Mouse (Mus musculus): ENCODE results near the gene Slit3. TPM values are rescaled to one million over a fixed set of nuclear protein-coding genes. Genes with fewer than 3 reads are reported as not detected.
A peak's percentile ranks its signal among the peaks of the same experiment; 100 is the strongest.

Slit3 gene
- polyA plus RNA-seq, 1 experiment from 2014 or later, result 24.1 TPM

GRCm38 (mm10) chr11:35619421-35619820 lies 498.4 kb downstream of the Slit3 start:
- 81% methylated on average over 14 of the region's 14 CpGs for WGBS
- H3K27me3 ChIP-seq (replicated peaks; ENCODE audit: control insufficient read depth, insufficient read depth, low read length), result no peaks in the 10 kb centered on the region
- ATAC-seq (ENCODE audit: low read depth), result no peak
- no peaks in the 10 kb centered on the region for H3K9me3 ChIP-seq (ENCODE audit: control insufficient read depth, low read length)
- no peaks in the 10 kb centered on the region for H3K4me1 ChIP-seq (ENCODE audit: control insufficient read depth, insufficient read depth, low read length)
- H3K27ac ChIP-seq (replicated peaks; ENCODE audit: low read depth, low read length), result no peak overlapping the region
- no peak overlapping the region for H3K9ac ChIP-seq (ENCODE audit: low read depth, low read length)
- no peak for DNase-seq (ENCODE audit: low spot score)
- no peak overlapping the region for H3K4me3 ChIP-seq (ENCODE audit: low read depth, low read length)
- no peak overlapping the region for H3K4me2 ChIP-seq (ENCODE audit: low read depth, low read length)
- 0 out of 2 replicates have a peak, but pooled peaks cover 6% of the 10 kb centered on the region for H3K36me3 ChIP-seq (ENCODE audit: control insufficient read depth, insufficient read depth, low read length)

GRCm38 (mm10) chr11:35622736-35623135 lies 501.7 kb downstream of the Slit3 start:
- Histone ChIP-seq H3K27ac (replicated peaks; ENCODE audit: low read depth, low read length) (no peak overlapping the region), H3K9ac (ENCODE audit: low read depth, low read length) (no peak overlapping the region), H3K27me3 (replicated peaks; ENCODE audit: control insufficient read depth, insufficient read depth, low read length) (no peaks in the 10 kb centered on the region), H3K36me3 (ENCODE audit: control insufficient read depth, insufficient read depth, low read length) (0 out of 2 replicates have a peak, but pooled peaks cover 10% of the 10 kb centered on the region), H3K4me3 (ENCODE audit: low read depth, low read length) (no peak overlapping the region), H3K9me3 (ENCODE audit: control insufficient read depth, low read length) (no peaks in the 10 kb centered on the region), H3K4me1 (ENCODE audit: control insufficient read depth, insufficient read depth, low read length) (no peaks in the 10 kb centered on the region), H3K4me2 (ENCODE audit: low read depth, low read length) (no peak overlapping the region)
- ATAC-seq (ENCODE audit: low read depth), result no peak
- no peak for DNase-seq (ENCODE audit: low spot score)
- 90% methylated on average over 3 of the region's 3 CpGs for WGBS

- H3K4me2 ChIP-seq (ENCODE audit: low read depth, low read length), result no peak overlapping the region
- H3K4me3 ChIP-seq (ENCODE audit: low read depth, low read length), result no peak overlapping the region
- H3K27me3 ChIP-seq (replicated peaks; ENCODE audit: control insufficient read depth, insufficient read depth, low read length), result no peaks in the 10 kb centered on the region
- no peaks in the 10 kb centered on the region for H3K4me1 ChIP-seq (ENCODE audit: control insufficient read depth, insufficient read depth, low read length)
- no peak overlapping the region for H3K9ac ChIP-seq (ENCODE audit: low read depth, low read length)
- 82% methylated on average over 21 of the region's 21 CpGs for whole genome bisulfite sequencing
- ATAC-seq (ENCODE audit: low read depth) (no peak), DNase-seq (ENCODE audit: low spot score) (no peak)
- no peaks in the 10 kb centered on the region for H3K9me3 ChIP-seq (ENCODE audit: control insufficient read depth, low read length)
- no peak overlapping the region for H3K27ac ChIP-seq (replicated peaks; ENCODE audit: low read depth, low read length)
- peaks cover 17% of the 10 kb centered on the region; the same call in 1 of the 2 replicates for H3K36me3 ChIP-seq (ENCODE audit: control insufficient read depth, insufficient read depth, low read length)
Measured at GRCm38 (mm10) chr11:35624515-35625270, 503.7 kb downstream of the Slit3 start.

- no peaks in the 10 kb centered on the region for H3K9me3 ChIP-seq (ENCODE audit: control insufficient read depth, low read length)
- no peak for DNase-seq (ENCODE audit: low spot score)
- 48% methylated on average over 4 of the region's 6 CpGs for WGBS
- no peaks in the 10 kb centered on the region for H3K4me1 ChIP-seq (ENCODE audit: control insufficient read depth, insufficient read depth, low read length)
- no peak overlapping the region for H3K27ac ChIP-seq (replicated peaks; ENCODE audit: low read depth, low read length)
- H3K4me3 ChIP-seq (ENCODE audit: low read depth, low read length), result no peak overlapping the region
- H3K36me3 ChIP-seq (ENCODE audit: control insufficient read depth, insufficient read depth, low read length), result peaks cover 25% of the 10 kb centered on the region
- H3K27me3 ChIP-seq (replicated peaks; ENCODE audit: control insufficient read depth, insufficient read depth, low read length), result no peaks in the 10 kb centered on the region
- no peak for ATAC-seq (ENCODE audit: low read depth)
- no peak overlapping the region for H3K4me2 ChIP-seq (ENCODE audit: low read depth, low read length)
- H3K9ac ChIP-seq (ENCODE audit: low read depth, low read length), result no peak overlapping the region
Measured at GRCm38 (mm10) chr11:35625576-35625975, 504.6 kb downstream of the Slit3 start.

GRCm38 (mm10) chr11:35626161-35626885 lies 505.3 kb downstream of the Slit3 start:
- Histone ChIP-seq H3K9ac (ENCODE audit: low read depth, low read length) (no peak overlapping the region), H3K36me3 (ENCODE audit: control insufficient read depth, insufficient read depth, low read length) (peaks cover 29% of the 10 kb centered on the region), H3K9me3 (ENCODE audit: control insufficient read depth, low read length) (no peaks in the 10 kb centered on the region), H3K4me3 (ENCODE audit: low read depth, low read length) (no peak overlapping the region), H3K27me3 (replicated peaks; ENCODE audit: control insufficient read depth, insufficient read depth, low read length) (no peaks in the 10 kb centered on the region), H3K4me2 (ENCODE audit: low read depth, low read length) (no peak overlapping the region), H3K4me1 (ENCODE audit: control insufficient read depth, insufficient read depth, low read length) (no peaks in the 10 kb centered on the region), H3K27ac (replicated peaks; ENCODE audit: low read depth, low read length) (no peak overlapping the region)
- whole genome bisulfite sequencing, result 75% methylated on average over 10 of the region's 10 CpGs
- DNase-seq (ENCODE audit: low spot score) (no peak), ATAC-seq (ENCODE audit: low read depth) (no peak)

- 83% methylated on average over 3 of the region's 3 CpGs for WGBS
- no peaks in the 10 kb centered on the region for H3K9me3 ChIP-seq (ENCODE audit: control insufficient read depth, low read length)
- no peak overlapping the region for H3K4me3 ChIP-seq (ENCODE audit: low read depth, low read length)
- H3K27me3 ChIP-seq (replicated peaks; ENCODE audit: control insufficient read depth, insufficient read depth, low read length), result no peaks in the 10 kb centered on the region
- H3K4me1 ChIP-seq (ENCODE audit: control insufficient read depth, insufficient read depth, low read length), result no peaks in the 10 kb centered on the region
- H3K27ac ChIP-seq (replicated peaks; ENCODE audit: low read depth, low read length), result no peak overlapping the region
- H3K4me2 ChIP-seq (ENCODE audit: low read depth, low read length), result no peak overlapping the region
- peaks cover 33% of the 10 kb centered on the region for H3K36me3 ChIP-seq (ENCODE audit: control insufficient read depth, insufficient read depth, low read length)
- DNase-seq (ENCODE audit: low spot score) (peak; percentile 41), ATAC-seq (ENCODE audit: low read depth) (no peak)
- H3K9ac ChIP-seq (ENCODE audit: low read depth, low read length), result no peak overlapping the region
Measured at GRCm38 (mm10) chr11:35627815-35628214, 506.8 kb downstream of the Slit3 start.

- no peaks in the 10 kb centered on the region for H3K9me3 ChIP-seq (ENCODE audit: control insufficient read depth, low read length)
- ATAC-seq (ENCODE audit: low read depth) (no peak), DNase-seq (ENCODE audit: low spot score) (no peak)
- no peak overlapping the region for H3K4me2 ChIP-seq (ENCODE audit: low read depth, low read length)
- WGBS, result 94% methylated on average over 5 of the region's 5 CpGs
- H3K4me3 ChIP-seq (ENCODE audit: low read depth, low read length), result no peak overlapping the region
- H3K27ac ChIP-seq (replicated peaks; ENCODE audit: low read depth, low read length), result no peak overlapping the region
- no peaks in the 10 kb centered on the region for H3K4me1 ChIP-seq (ENCODE audit: control insufficient read depth, insufficient read depth, low read length)
- peaks cover 29% of the 10 kb centered on the region for H3K36me3 ChIP-seq (ENCODE audit: control insufficient read depth, insufficient read depth, low read length)
- no peaks in the 10 kb centered on the region for H3K27me3 ChIP-seq (replicated peaks; ENCODE audit: control insufficient read depth, insufficient read depth, low read length)
- H3K9ac ChIP-seq (ENCODE audit: low read depth, low read length), result no peak overlapping the region
Measured at GRCm38 (mm10) chr11:35632262-35632661, 511.2 kb downstream of the Slit3 start.

GRCm38 (mm10) chr11:35637102-35637501 lies 516.1 kb downstream of the Slit3 start:
- DNase-seq (ENCODE audit: low spot score) (no peak), ATAC-seq (ENCODE audit: low read depth) (no peak)
- Histone ChIP-seq H3K27ac (replicated peaks; ENCODE audit: low read depth, low read length) (no peak overlapping the region), H3K9ac (ENCODE audit: low read depth, low read length) (no peak overlapping the region), H3K9me3 (ENCODE audit: control insufficient read depth, low read length) (no peaks in the 10 kb centered on the region), H3K27me3 (replicated peaks; ENCODE audit: control insufficient read depth, insufficient read depth, low read length) (no peaks in the 10 kb centered on the region), H3K4me3 (ENCODE audit: low read depth, low read length) (no peak overlapping the region), H3K36me3 (ENCODE audit: control insufficient read depth, insufficient read depth, low read length) (peaks cover 7% of the 10 kb centered on the region; the same call in 1 of the 2 replicates), H3K4me1 (ENCODE audit: control insufficient read depth, insufficient read depth, low read length) (no peaks in the 10 kb centered on the region), H3K4me2 (ENCODE audit: low read depth, low read length) (no peak overlapping the region)
- WGBS, result 60% methylated on average over 7 of the region's 7 CpGs
